Mouse (Mus musculus) stomach, postnatal 0 days (tissue): ENCODE results near the gene Nectin4. TPM values are rescaled to one million over a fixed set of nuclear protein-coding genes. Genes with fewer than 3 reads are reported as not detected.

ENCODE experiments used
- ATAC-seq: fragments of 200-750 bp; cut with Nextera tagmentation; 2 replicates; pipeline ENCODE4 v1.8.0; 2017; ENCODE audit not compliant: low FRiP score, low TSS enrichment
- DNase-seq: peaks from one replicate; pipeline ENCODE4 v3.0.0-alpha.2; 2016; ENCODE audit warnings: low spot score
- H3K27ac ChIP-seq: fragments of 300-500 bp; sonication (generic); replicated peaks from 2 replicates; pipeline ENCODE4 v1.5.1; 2014; ENCODE audit warnings: mild to moderate bottlenecking, control low read depth
- H3K27me3 ChIP-seq: fragments of 300-500 bp; sonication (generic); 2 replicates; pipeline ENCODE4 v1.6.1; 2014; ENCODE audit warnings: low read length; ENCODE audit not compliant: control insufficient read depth, insufficient read depth
- H3K36me3 ChIP-seq: fragments of 300-500 bp; sonication (generic); 2 replicates; pipeline ENCODE4 v1.6.1; 2014; ENCODE audit warnings: low read length, mixed read lengths; ENCODE audit not compliant: control insufficient read depth, insufficient read depth
- H3K4me1 ChIP-seq: fragments of 300-500 bp; sonication (generic); replicated peaks from 2 replicates; pipeline ENCODE4 v1.6.1; 2014; ENCODE audit warnings: antibody characterized with exemption; ENCODE audit not compliant: control insufficient read depth, insufficient read depth
- H3K4me2 ChIP-seq: fragments of 300-500 bp; sonication (generic); replicated peaks from 2 replicates; pipeline ENCODE4 v1.6.1; 2014; ENCODE audit warnings: low read depth, mild to moderate bottlenecking, control low read depth, moderate library complexity
- H3K4me3 ChIP-seq: fragments of 300-500 bp; sonication (generic); 2 replicates; pipeline ENCODE4 v1.5.1; 2014; ENCODE audit warnings: low read depth, low read length, control low read depth
- H3K9ac ChIP-seq: fragments of 300-500 bp; sonication (generic); 2 replicates; pipeline ENCODE4 v1.6.1; 2014; ENCODE audit warnings: mild to moderate bottlenecking, low read length, control low read depth, mixed read lengths
- H3K9me3 ChIP-seq: fragments of 300-500 bp; sonication (generic); 2 replicates; pipeline ENCODE4 v1.6.1; 2016; ENCODE audit warnings: low read length; ENCODE audit not compliant: control insufficient read depth
- CTCF ChIP-seq: IDR thresholded peaks from 2 replicates; pipeline ENCODE4 v1.5.1; 2016; ENCODE audit warnings: antibody characterized with exemption, low read depth, mild to moderate bottlenecking, moderate library complexity
- EP300 ChIP-seq: optimal IDR thresholded peaks from 2 replicates; pipeline ENCODE3; 2016; ENCODE audit warnings: antibody characterized with exemption
- WGBS: fragments of 180-500 bp; shearing (Covaris S2); extraction: QIAGEN DNeasy Blood & Tissue Kit; methylation state at CpG from one replicate; pipeline ENCODE4 v1.1.7; 2014; 5-methylcytosine and 5-hydroxymethylcytosine counted together
- polyA plus RNA-seq: library from polyadenylated mRNA; unstranded; fragments of >200 nt; fragmentation: Nextera tagmentation; extraction: Ambion mirVana; gene quantifications from 2 replicates; pipeline ENCODE4 v1.2.1, GENCODE M21; 2015

The Nectin4 gene
- polyA plus RNA-seq, 1 experiment from 2014 or later = 45.5 TPM

DNA sequence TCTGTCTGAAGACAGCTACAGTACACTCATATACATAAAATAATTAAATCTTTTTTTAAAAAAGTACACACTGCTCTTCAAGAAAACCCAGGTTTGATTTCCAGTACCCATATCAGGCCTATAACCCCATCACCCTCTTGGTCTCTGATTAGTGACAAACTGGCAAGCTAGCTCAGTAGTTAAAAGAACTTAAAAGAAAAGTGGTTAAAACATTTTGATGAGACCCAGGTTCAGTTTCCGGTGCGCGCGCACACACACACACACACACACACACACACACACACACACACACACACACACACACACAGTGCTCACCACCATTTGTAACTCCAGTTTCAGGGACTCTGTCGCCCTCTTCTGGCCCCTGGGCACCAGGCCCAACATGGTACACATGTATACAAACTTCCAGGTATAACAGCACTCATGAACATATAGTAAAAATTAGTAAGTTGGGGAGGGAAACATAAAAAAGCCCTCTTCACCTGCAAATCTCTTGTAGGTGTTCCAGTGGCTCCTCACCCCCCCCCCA lies 14.0 kb upstream of the Nectin4 start:
- Histone ChIP-seq H3K4me3 (no peak overlapping the region), H3K9me3 (no peaks in the 10 kb centered on the region), H3K36me3 (peaks cover 4% of the 10 kb centered on the region; the same call in 1 of the 2 replicates), H3K4me1 (no peaks in the 10 kb centered on the region), H3K4me2 (no peak overlapping the region), H3K27me3 (no peaks in the 10 kb centered on the region), H3K9ac (no peak overlapping the region), H3K27ac (no peak overlapping the region)
- WGBS = 71% methylated on average over 4 of the region's 5 CpGs
- DNase-seq (peak; percentile 69), ATAC-seq (no peak)
- TF ChIP-seq EP300 (no peak), CTCF (peak; percentile 80)

DNA sequence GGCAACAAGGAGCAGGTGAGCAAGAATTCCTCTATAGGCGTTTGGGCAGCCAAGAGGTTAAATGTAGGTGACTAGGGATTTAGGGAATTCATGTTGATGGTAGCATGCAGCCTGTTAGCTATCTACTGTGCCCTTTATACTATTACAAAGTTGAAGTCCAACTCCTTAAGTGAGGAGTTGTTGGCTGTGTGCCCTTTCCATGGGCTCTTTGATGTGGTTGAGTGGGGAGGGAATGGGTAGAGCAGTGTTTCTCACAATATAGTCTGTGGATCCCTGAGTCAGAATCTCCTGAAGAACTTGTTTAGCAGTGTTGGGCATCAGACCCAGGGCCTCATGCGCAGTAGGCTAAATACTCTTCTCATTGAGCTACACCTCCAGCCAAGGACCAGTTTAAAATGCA lies 13.1 kb upstream of the Nectin4 start:
- Histone ChIP-seq H3K4me1 (no peaks in the 10 kb centered on the region), H3K27me3 (no peaks in the 10 kb centered on the region), H3K36me3 (peaks cover 4% of the 10 kb centered on the region; the same call in 1 of the 2 replicates), H3K4me2 (no peak overlapping the region), H3K9ac (no peak overlapping the region), H3K4me3 (no peak overlapping the region), H3K9me3 (no peaks in the 10 kb centered on the region), H3K27ac (0 out of 2 replicates have a peak overlapping the region, but pooled peaks have one; percentile 18)
- no peak for TF ChIP-seq EP300
- TF ChIP-seq CTCF = no peak
- DNase-seq (no peak), ATAC-seq (no peak)
- 84% methylated on average over 2 of the region's 2 CpGs for WGBS

DNA sequence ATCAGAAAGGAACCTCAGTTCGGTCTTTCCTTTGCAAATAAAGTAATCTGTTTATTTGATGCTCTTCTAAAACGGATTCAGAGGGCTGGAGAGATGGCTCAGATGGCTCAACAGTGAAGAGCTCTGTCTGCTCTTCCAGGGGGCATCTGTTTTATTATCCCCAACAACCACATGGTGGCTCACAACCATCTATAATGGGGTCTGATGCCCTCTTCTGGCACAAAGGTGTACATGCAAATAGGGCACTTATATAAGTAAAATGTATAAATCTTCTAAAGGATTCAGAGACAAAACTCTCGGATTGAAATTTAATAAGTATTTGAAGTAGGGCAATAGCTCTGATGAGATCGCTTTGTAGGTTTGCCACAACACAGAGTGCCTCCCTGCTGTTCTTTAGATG lies 11.5 kb upstream of the Nectin4 start:
- 66% methylated on average over 4 of the region's 4 CpGs for WGBS
- Histone ChIP-seq H3K4me1 (no peaks in the 10 kb centered on the region), H3K4me3 (no peak overlapping the region), H3K4me2 (no peak overlapping the region), H3K36me3 (peaks cover 4% of the 10 kb centered on the region; the same call in 1 of the 2 replicates), H3K9ac (no peak overlapping the region), H3K27ac (no peak overlapping the region), H3K9me3 (no peaks in the 10 kb centered on the region), H3K27me3 (no peaks in the 10 kb centered on the region)
- TF ChIP-seq EP300 (no peak), CTCF (peak; percentile 88)
- ATAC-seq (no peak), DNase-seq (no peak)

DNA sequence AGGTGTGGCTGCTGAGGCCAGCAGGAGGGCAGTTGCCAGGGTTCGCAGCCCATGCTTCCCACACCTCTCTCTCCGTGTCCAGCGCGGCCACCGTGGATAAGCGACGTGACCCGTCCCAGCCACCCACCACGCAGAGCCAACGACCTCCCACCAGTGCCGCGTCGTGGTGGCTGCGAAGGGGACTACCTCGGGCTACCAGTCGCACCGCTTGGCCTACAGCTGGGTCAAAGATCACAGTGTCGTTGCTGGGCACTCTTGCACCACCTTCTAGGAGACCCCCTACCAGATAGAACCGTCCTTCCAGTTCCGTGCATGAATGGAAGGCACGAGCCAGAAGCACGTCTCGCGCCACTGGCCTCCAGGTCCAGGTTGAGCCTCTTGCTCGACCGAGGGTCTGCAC lies 9.6 kb upstream of the Nectin4 start:
- Histone ChIP-seq H3K27me3 (no peaks in the 10 kb centered on the region), H3K4me1 (no peaks in the 10 kb centered on the region), H3K27ac (no peak overlapping the region), H3K4me2 (peak overlapping the region; percentile 60), H3K9me3 (no peaks in the 10 kb centered on the region), H3K4me3 (peak overlapping the region; percentile 45), H3K36me3 (peaks cover 4% of the 10 kb centered on the region; the same call in 1 of the 2 replicates), H3K9ac (peak overlapping the region; percentile 63)
- TF ChIP-seq CTCF (no peak), EP300 (no peak)
- 10% methylated on average over 26 of the region's 26 CpGs for WGBS
- ATAC-seq (peak; percentile 31), DNase-seq (no peak)

- WGBS = 1% methylated on average over 21 of the region's 21 CpGs
- Histone ChIP-seq H3K4me3 (peak within 1 kb of the TSS; percentile 45), H3K4me1 (no peaks in the 10 kb centered on the region), H3K36me3 (peaks cover 4% of the 10 kb centered on the region; the same call in 1 of the 2 replicates), H3K9ac (peak within 1 kb of the TSS; percentile 63), H3K4me2 (peak within 1 kb of the TSS; percentile 60), H3K27me3 (no peaks in the 10 kb centered on the region), H3K9me3 (no peaks in the 10 kb centered on the region), H3K27ac (peak within 1 kb of the TSS; percentile 72; the same call in 1 of the 2 replicates)
- TF ChIP-seq CTCF (no peak), EP300 (no peak)
- DNase-seq (peak; percentile 88), ATAC-seq (peak; percentile 94)
Observed at GRCm38 (mm10) chr1:171360656-171361055, 9.2 kb upstream of the Nectin4 start, which contains the start of gene Klhdc9. Klhdc9 (minus strand) TSS chr1:171360798.
